In the genomic region with DNA sequence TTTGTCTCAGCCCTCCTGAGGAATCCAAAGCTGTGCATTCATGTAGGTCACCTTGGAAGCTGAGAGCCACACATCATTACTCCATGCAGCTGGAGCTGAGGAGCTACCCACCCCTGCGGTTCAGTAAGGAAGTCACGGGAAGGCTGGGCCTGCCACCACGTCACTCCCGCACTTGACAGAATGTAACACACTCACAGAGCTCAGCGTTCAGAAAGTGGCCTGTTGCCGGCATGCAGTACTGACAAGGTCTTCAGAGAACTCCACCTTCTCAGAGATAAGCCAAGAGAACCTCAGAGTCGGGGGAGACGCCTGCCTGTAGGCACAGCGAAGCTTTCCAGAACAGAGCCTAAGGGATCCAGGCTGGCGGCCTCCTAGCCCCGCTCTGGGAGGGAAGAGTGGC, we compare ENCODE assay signal across 10 mouse cellular contexts. TPM values are rescaled to one million over a fixed set of nuclear protein-coding genes. Genes with fewer than 3 reads are reported as not detected.
DNase-seq lines count a peak whose midpoint lies in the region; ATAC-seq and TF ChIP-seq lines count a peak whose summit lies in the region.
"Had no signal": no experiment of that assay in that cellular context is flagged by ENCODE, and none has a peak within 500 bp of the region (broad histone marks: within the 10 kb centered on the region; RNA-seq: fewer than 3 reads in every experiment).

No protein-coding gene starts in this region.

- peak overlapping the region; percentile 50; the same call in 1 of the 2 replicates for H3K27ac ChIP-seq in lung, embryonic 14.5 days (ENCODE audit: low read depth)
- H3K27ac ChIP-seq in heart, embryonic 16.5 days (ENCODE audit: low read length): peak overlapping the region; percentile 82
- H3K27ac ChIP-seq: macrophage had no signal

- no peaks in the 10 kb centered on the region for H3K27me3 ChIP-seq in lung, embryonic 14.5 days (ENCODE audit: insufficient read depth, low read length)
- no peaks in the 10 kb centered on the region for H3K27me3 ChIP-seq in heart, embryonic 16.5 days (ENCODE audit: control insufficient read depth, insufficient read depth, low read length)
- no peaks in the 10 kb centered on the region for H3K27me3 ChIP-seq in megakaryocyte, embryonic 14.5 days (replicated peaks)

- H3K36me3 ChIP-seq in lung, embryonic 14.5 days (ENCODE audit: insufficient read depth): peaks cover 88% of the 10 kb centered on the region
- peaks cover 29% of the 10 kb centered on the region for H3K36me3 ChIP-seq in heart, embryonic 16.5 days (ENCODE audit: control insufficient read depth, insufficient read depth)
- H3K36me3 ChIP-seq in megakaryocyte, embryonic 14.5 days (replicated peaks; ENCODE audit: low read length): peaks cover 95% of the 10 kb centered on the region

- WGBS in lung, embryonic 14.5 days: 44% methylated on average over 11 of the region's 11 CpGs
- WGBS in heart, embryonic 16.5 days: 16% methylated on average over 11 of the region's 11 CpGs

- ATAC-seq in lung, embryonic 14.5 days (ENCODE audit: insufficient read depth): peak; percentile 44; the same call in 1 of the 2 replicates
- peak; percentile 91 for ATAC-seq in common myeloid progenitor, adult 5-6 weeks (replicated peaks; ENCODE audit: low read depth, poor library complexity, severe bottlenecking)
- peak; percentile 77 for ATAC-seq in heart, embryonic 16.5 days (replicated peaks; ENCODE audit: extremely low read depth, insufficient read depth, low FRiP score)

- TF ChIP-seq CTCF in lung, embryonic 14.5 days (IDR thresholded peaks at IDR 0.05; ENCODE audit: low read depth): no peak

- H3K9me3 ChIP-seq in lung, embryonic 14.5 days (ENCODE audit: low read depth, low read length): no peaks in the 10 kb centered on the region
- no peaks in the 10 kb centered on the region for H3K9me3 ChIP-seq in heart, embryonic 16.5 days (replicated peaks; ENCODE audit: control insufficient read depth, low read length)
- H3K9me3 ChIP-seq in megakaryocyte, embryonic 14.5 days: no peaks in the 10 kb centered on the region

- DNase-seq in lung, embryonic 14.5 days: no peak
- no peak for DNase-seq in lung, postnatal 25 days (ENCODE audit: low spot score)
- DNase-seq in kidney, adult 18-20 months: no peak
- DNase-seq in layer of hippocampus, postnatal 14 days (ENCODE audit: low spot score in 2 of 2): no peak
- DNase-seq in gastrocnemius, postnatal 14 days: no peak
- DNase-seq: gastrocnemius, postnatal 10 days had no signal

- H3K9ac ChIP-seq in lung, embryonic 14.5 days: no peak overlapping the region
- H3K9ac ChIP-seq in heart, embryonic 16.5 days (ENCODE audit: low read length): peak overlapping the region; percentile 57; the same call in 1 of the 2 replicates

- H3K4me3 ChIP-seq in lung, embryonic 14.5 days (ENCODE audit: low read depth, low read length): no peak overlapping the region
- H3K4me3 ChIP-seq in heart, embryonic 16.5 days (ENCODE audit: low read length): no peak overlapping the region
- peak overlapping the region; percentile 87 for H3K4me3 ChIP-seq in megakaryocyte, embryonic 14.5 days (replicated peaks)

- H3K4me1 ChIP-seq in lung, embryonic 14.5 days (ENCODE audit: insufficient read depth): peaks cover 4% of the 10 kb centered on the region; the same call in 1 of the 2 replicates
- H3K4me1 ChIP-seq in heart, embryonic 16.5 days (ENCODE audit: control insufficient read depth, insufficient read depth, low read length): peaks cover 48% of the 10 kb centered on the region
- H3K4me1 ChIP-seq in megakaryocyte, embryonic 14.5 days: peaks cover 93% of the 10 kb centered on the region

- intact Hi-C loops in gastrocnemius, postnatal 14 days (cut with DNase I; ENCODE audit: low total_unique reads): no loop called here

- H3K4me2 ChIP-seq in lung, embryonic 14.5 days: 0 out of 2 replicates have a peak overlapping the region, but pooled peaks have one; percentile 7
- peak overlapping the region; percentile 43 for H3K4me2 ChIP-seq in heart, embryonic 16.5 days (ENCODE audit: low read depth, low read length)

RNA-seq across cellular contexts. Expression of gene Rac1, which starts 18.1 kb away (rescaled TPM):
- 588 and 606 TPM in 2 replicates for polyA plus RNA-seq in lung, embryonic 14.5 days (2014; fragmentation: Nextera tagmentation; extraction: Ambion mirVana)
- total RNA-seq in common myeloid progenitor, adult 5-6 weeks (2017): 113 and 129 TPM in 2 replicates
- 340 and 342 TPM in 2 replicates for polyA plus RNA-seq in heart, embryonic 16.5 days (2015; fragmentation: Nextera tagmentation; extraction: Ambion mirVana)
- polyA plus RNA-seq in megakaryocyte, embryonic 14.5 days (2012; ENCODE audit: insufficient read depth, low replicate concordance): 176 and 178 TPM in 2 replicates
- total RNA-seq in layer of hippocampus, postnatal 14 days (2021): 100 to 1,000 TPM; 430 to 453 TPM
- total RNA-seq in gastrocnemius, postnatal 14 days (2021): 100 to 1,000 TPM; 197 to 208 TPM

RNA-seq across cellular contexts. Expression of gene Daglb, which starts 45.4 kb away (rescaled TPM):
- 7.3 and 9.2 TPM in 2 replicates for polyA plus RNA-seq in lung, embryonic 14.5 days (2014; fragmentation: Nextera tagmentation; extraction: Ambion mirVana)
- 6.8 and 7.4 TPM in 2 replicates for total RNA-seq in common myeloid progenitor, adult 5-6 weeks (2017)
- 8.9 and 9.3 TPM in 2 replicates for polyA plus RNA-seq in heart, embryonic 16.5 days (2015; fragmentation: Nextera tagmentation; extraction: Ambion mirVana)
- polyA plus RNA-seq in megakaryocyte, embryonic 14.5 days (2012; ENCODE audit: insufficient read depth, low replicate concordance): 5.3 and 8.6 TPM in 2 replicates
- 10 to 100 TPM; 22.8 to 22.9 TPM for total RNA-seq in layer of hippocampus, postnatal 14 days (2021)
- 1 to 10 TPM; 3.7 to 5.3 TPM for total RNA-seq in gastrocnemius, postnatal 14 days (2021)
